Mouse (Mus musculus) C2C12 (cell line): ENCODE data around the gene Olfr1284. TPM values are rescaled to one million over a fixed set of nuclear protein-coding genes. Genes with fewer than 3 reads are reported as not detected.
"Not testable (repeated sequence)": the region's sequence is repeated elsewhere in the genome, so short reads cannot be mapped to it uniquely, and the experiment has no call there.

Experiments
- H3K27me3 ChIP-seq: one replicate; pipeline ENCODE4 v1.6.1; 2011; ENCODE audit not compliant: control insufficient read depth, insufficient read depth, insufficient read length
- H3K36me3 ChIP-seq: one replicate; pipeline ENCODE4 v1.6.1; 2011; ENCODE audit not compliant: control insufficient read depth, insufficient read depth
- H3K4me3 ChIP-seq: one replicate; pipeline ENCODE4 v1.5.1; 2011; ENCODE audit warnings: mild to moderate bottlenecking, control low read depth; ENCODE audit not compliant: poor library complexity, insufficient read depth, severe bottlenecking
- H3K79me2 ChIP-seq: one replicate; pipeline ENCODE4 v1.6.1; 2011; ENCODE audit not compliant: control insufficient read depth, insufficient read depth
- H3K79me3 ChIP-seq: one replicate; pipeline ENCODE4 v1.6.1; 2011; ENCODE audit warnings: low read depth, control low read depth
- H3ac ChIP-seq: one replicate; pipeline ENCODE3; 2011; ENCODE audit warnings: low read depth; ENCODE audit not compliant: control insufficient read depth, insufficient read length
- CEBPB ChIP-seq: IDR thresholded peaks from one replicate; pipeline ENCODE4 v1.6.1; 2011; ENCODE audit warnings: low read depth, mild to moderate bottlenecking, control low read depth, moderate library complexity
- CTCF ChIP-seq: IDR thresholded peaks from one replicate; pipeline ENCODE4 v1.5.1; 2011; ENCODE audit not compliant: control insufficient read depth, insufficient read depth, insufficient read length
- FOSL1 ChIP-seq: IDR thresholded peaks from one replicate; pipeline ENCODE4 v1.8.0; 2011; ENCODE audit warnings: mild to moderate bottlenecking, low read length; ENCODE audit not compliant: poor library complexity, insufficient read depth, severe bottlenecking
- MAX ChIP-seq: IDR thresholded peaks from one replicate; pipeline ENCODE4 v1.6.1; 2011; ENCODE audit warnings: mild to moderate bottlenecking, control low read depth
- MYOD1 ChIP-seq: IDR thresholded peaks from one replicate; pipeline ENCODE4 v1.6.1; 2011; ENCODE audit warnings: low read depth; ENCODE audit not compliant: control insufficient read depth, insufficient read length
- MYOG ChIP-seq: IDR thresholded peaks from one replicate; pipeline ENCODE4 v1.6.1; 2011; ENCODE audit not compliant: control insufficient read depth, insufficient read length; ENCODE audit errors: extremely low read depth
- USF1 ChIP-seq: IDR thresholded peaks from one replicate; pipeline ENCODE4 v1.6.1; 2011; ENCODE audit warnings: low read depth, mild to moderate bottlenecking, control low read depth, moderate library complexity
- long read RNA-seq, 2 experiments: library from polyadenylated mRNA; unstranded; transcript quantifications; one replicate each; pipeline ENCODE4 v2.0.0; 2019 to 2020
- polyA plus RNA-seq: library from polyadenylated mRNA; unstranded; fragments of >200 nt; fragmentation: generic; extraction: Trizol; gene quantifications from one replicate; pipeline ENCODE4 v1.2.1, GENCODE M21; 2012; ENCODE audit warnings: missing spikeins

The Olfr1284 gene
- polyA plus RNA-seq, result not detected
- long read RNA-seq, experiment 1, result 0 reads
- long read RNA-seq, experiment 2, result 0 reads

DNA sequence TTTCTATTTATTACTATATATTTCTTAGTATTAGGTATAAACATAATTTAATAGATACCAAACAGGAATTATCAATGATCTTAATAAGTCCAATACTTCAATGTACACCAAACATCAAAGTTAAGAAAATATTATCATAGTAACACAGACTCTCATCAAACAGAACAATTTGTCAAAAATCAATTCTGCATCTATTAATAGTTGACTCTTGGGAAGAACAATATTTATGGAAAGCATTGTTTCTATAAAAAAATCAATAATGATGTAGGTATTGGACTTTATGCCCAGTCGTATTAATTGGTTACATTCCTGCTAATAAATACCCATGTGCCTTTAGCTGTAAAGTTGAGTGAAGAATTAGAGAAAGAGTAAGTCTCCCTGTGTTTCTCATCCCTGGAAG, at the start of gene Olfr1284:
Olfr1284 (plus strand) TSS at position 301 of the 400 bp plus-strand sequence.
- Histone ChIP-seq H3K79me2 (no peaks in the 10 kb centered on the region), H3K36me3 (no peaks in the 10 kb centered on the region), H3K79me3 (no peaks in the 10 kb centered on the region), H3K4me3 (no peak within 1 kb of the TSS), H3K27me3 (no peaks in the 10 kb centered on the region), H3ac (no peak within 1 kb of the TSS)
- TF ChIP-seq USF1 (no peak), FOSL1 (no peak), MYOD1 (no peak), MAX (no peak), CEBPB (no peak), MYOG (no peak), CTCF (no peak)

DNA sequence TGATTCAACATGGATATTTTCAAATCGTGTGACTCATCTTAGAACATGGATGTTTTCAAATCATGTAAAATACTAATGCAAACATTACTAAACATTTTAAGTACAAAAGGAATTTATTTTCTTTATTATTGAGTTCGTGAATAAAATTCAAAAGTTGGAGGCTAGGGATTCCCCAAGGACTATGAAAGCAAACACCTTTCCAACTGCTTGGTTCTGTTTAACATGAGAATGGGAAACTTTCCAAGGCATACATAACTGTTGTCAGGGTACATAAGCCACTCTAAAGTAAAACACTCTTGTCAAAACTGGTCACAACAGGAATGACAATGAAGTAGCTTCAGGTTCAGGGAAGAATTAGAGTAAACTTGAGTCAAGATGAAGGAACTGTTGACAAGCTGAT, 49.1 kb upstream of the Olfr1284 start, which contains the start of gene Olfr1281:
Olfr1281 (plus strand) TSS at position 301 of the 400 bp plus-strand sequence.
- H3K79me2 ChIP-seq, result no peaks in the 10 kb centered on the region
- no peak within 1 kb of the TSS for H3K4me3 ChIP-seq
- no peak within 1 kb of the TSS for H3ac ChIP-seq
- H3K27me3 ChIP-seq, result no peaks in the 10 kb centered on the region
- no peaks in the 10 kb centered on the region for H3K79me3 ChIP-seq
- no peak for TF ChIP-seq MYOD1
- no peak for TF ChIP-seq MAX
- TF ChIP-seq CEBPB, result no peak
- H3K36me3 ChIP-seq, result no peaks in the 10 kb centered on the region

DNA sequence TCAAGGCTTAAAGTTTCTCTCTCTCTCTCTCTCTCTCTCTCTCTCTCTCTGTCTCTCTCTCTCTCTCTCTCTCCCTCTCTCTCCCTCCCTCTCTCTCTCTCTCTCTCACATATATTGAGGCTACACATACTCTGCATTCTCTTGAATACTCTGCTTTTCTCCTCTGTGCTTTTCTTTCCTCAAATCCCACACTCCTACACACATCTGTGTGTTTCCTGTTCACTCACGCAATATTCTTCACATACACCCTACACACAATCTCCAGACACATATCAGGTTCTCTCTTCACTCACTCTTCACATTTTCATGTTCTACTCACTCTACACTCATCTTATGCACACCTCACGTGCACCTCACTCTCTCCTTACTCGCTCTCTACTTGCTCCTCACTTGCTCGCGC, 41.6 kb upstream of the Olfr1284 start:
- H3K79me2 ChIP-seq, H3K4me3 ChIP-seq, H3ac ChIP-seq, H3K27me3 ChIP-seq, H3K36me3 ChIP-seq, H3K79me3 ChIP-seq: not testable (repeated sequence)

DNA sequence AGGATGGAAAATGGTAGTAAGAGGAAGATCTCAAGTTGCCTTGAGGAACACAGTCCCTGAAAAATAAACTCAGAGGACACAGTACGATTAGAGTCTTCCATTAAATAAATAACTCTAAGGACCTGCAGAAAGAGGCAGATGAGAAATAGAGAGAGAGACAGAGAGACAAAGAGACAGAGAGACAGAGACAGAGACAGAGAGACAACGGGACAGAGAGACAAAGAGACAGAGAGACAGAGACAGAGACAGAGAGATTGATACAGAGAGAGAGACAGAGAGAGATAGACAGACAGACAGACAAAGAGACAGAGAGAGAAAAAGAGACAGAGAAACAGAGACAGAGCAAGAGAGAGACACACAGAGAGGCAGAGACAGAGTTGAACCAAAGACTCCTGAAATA, 39.3 kb upstream of the Olfr1284 start, which contains the start of gene Olfr1282:
Olfr1282 (minus strand) TSS at position 101 of the 400 bp plus-strand sequence.
- H3ac ChIP-seq, result no peak within 1 kb of the TSS
- TF ChIP-seq CTCF (no peak), MYOD1 (no peak), MAX (no peak), CEBPB (no peak), MYOG (no peak), FOSL1 (no peak), USF1 (no peak)
- H3K79me2 ChIP-seq, result no peaks in the 10 kb centered on the region
- no peaks in the 10 kb centered on the region for H3K36me3 ChIP-seq
- H3K79me3 ChIP-seq, result no peaks in the 10 kb centered on the region
- no peak within 1 kb of the TSS for H3K4me3 ChIP-seq
- no peaks in the 10 kb centered on the region for H3K27me3 ChIP-seq

DNA sequence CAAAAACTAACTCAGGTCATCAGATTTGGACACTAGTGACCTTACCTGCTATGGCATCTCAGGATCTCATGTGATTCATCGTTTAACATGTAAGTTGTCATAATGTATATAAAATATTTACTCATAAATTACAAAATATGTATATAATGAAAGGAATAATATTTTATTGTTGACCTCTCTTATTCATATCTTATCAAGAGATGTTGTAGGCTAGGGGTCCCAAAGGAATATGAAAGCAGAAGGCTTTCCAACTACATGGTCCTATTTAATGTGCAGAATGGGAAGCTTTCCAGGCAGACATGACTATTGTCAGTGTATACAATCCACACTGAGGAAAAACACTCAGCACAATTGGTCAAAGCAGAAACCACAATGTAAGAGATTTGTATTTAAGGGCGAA, 8.8 kb upstream of the Olfr1284 start, which contains the start of gene Olfr1283:
Olfr1283 (plus strand) TSS at position 301 of the 400 bp plus-strand sequence.
- Histone ChIP-seq H3K4me3 (no peak within 1 kb of the TSS), H3ac (no peak within 1 kb of the TSS), H3K27me3 (no peaks in the 10 kb centered on the region), H3K79me3 (no peaks in the 10 kb centered on the region), H3K79me2 (no peaks in the 10 kb centered on the region), H3K36me3 (no peaks in the 10 kb centered on the region)
- TF ChIP-seq FOSL1 (no peak), MYOD1 (no peak), CEBPB (no peak), CTCF (no peak), MYOG (no peak)

DNA sequence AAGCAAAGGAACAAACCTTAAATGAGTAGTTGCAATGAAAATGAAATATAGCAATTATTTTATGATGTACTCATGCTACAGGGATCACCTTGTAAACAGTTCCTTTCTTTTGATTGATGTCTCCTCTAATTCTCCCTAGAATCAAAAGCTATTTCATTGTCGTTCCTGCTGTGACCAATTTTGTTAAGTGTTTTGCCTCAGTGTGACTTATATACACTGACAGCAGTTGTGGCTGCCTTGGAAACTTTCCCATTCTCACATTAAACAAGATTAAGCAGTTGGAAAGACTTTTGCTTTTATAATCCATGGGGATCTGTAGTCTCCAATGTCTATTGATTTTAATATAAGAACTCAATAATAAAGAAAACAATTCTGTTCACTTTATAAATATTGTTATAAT, 47.6 kb downstream of the Olfr1284 start, which contains the start of gene Olfr1286:
Olfr1286 (minus strand) TSS at position 185 of the 400 bp plus-strand sequence.
- Histone ChIP-seq H3K79me3 (no peaks in the 10 kb centered on the region), H3K27me3 (no peaks in the 10 kb centered on the region)
- no peak for TF ChIP-seq CEBPB
- TF ChIP-seq MYOD1, result no peak
- no peak for TF ChIP-seq MAX
- no peak for TF ChIP-seq CTCF
- TF ChIP-seq USF1, result no peak
- TF ChIP-seq MYOG, result no peak
- TF ChIP-seq FOSL1, result no peak

More for the DNA sequence above, 47.6 kb downstream of the Olfr1284 start, which contains the start of gene Olfr1286:
- Histone ChIP-seq H3K4me3 (no peak within 1 kb of the TSS), H3K79me2 (no peaks in the 10 kb centered on the region), H3ac (no peak within 1 kb of the TSS), H3K36me3 (no peaks in the 10 kb centered on the region)

Other genes with a start within 250 kb of the Olfr1284 start
- gene Gm15130, start 222.6 kb upstream of the Olfr1284 start, polyA plus RNA-seq, result not detected
- not detected for gene 4930430A15Rik, start 145.9 kb upstream of the Olfr1284 start, polyA plus RNA-seq
- gene Olfr1275, start 140.2 kb upstream of the Olfr1284 start, polyA plus RNA-seq, result not detected
- not detected for gene Olfr1276, start 121.0 kb upstream of the Olfr1284 start, polyA plus RNA-seq
- not detected for gene Olfr1277, start 101.4 kb upstream of the Olfr1284 start, polyA plus RNA-seq
- not detected for gene Olfr1278, start 85.4 kb upstream of the Olfr1284 start, polyA plus RNA-seq
- not detected for gene Olfr1279, start 74.9 kb upstream of the Olfr1284 start, polyA plus RNA-seq
- gene Olfr1280, start 61.5 kb upstream of the Olfr1284 start, polyA plus RNA-seq, result not detected
- not detected for gene Olfr1281, start 49.0 kb upstream of the Olfr1284 start, polyA plus RNA-seq
- gene Olfr1282, start 39.4 kb upstream of the Olfr1284 start, polyA plus RNA-seq, result not detected
- not detected for gene Olfr1283, start 8.7 kb upstream of the Olfr1284 start, polyA plus RNA-seq
- gene Olfr1286, start 47.6 kb downstream of the Olfr1284 start, polyA plus RNA-seq, result not detected
- not detected for gene Olfr1287, start 73.6 kb downstream of the Olfr1284 start, polyA plus RNA-seq
- gene Olfr1288, start 98.6 kb downstream of the Olfr1284 start, polyA plus RNA-seq, result not detected
- gene Olfr1289, start 105.3 kb downstream of the Olfr1284 start, polyA plus RNA-seq, result not detected
- not detected for gene Olfr1290, start 118.3 kb downstream of the Olfr1284 start, polyA plus RNA-seq
- not detected for gene Olfr1291-ps1, start 121.7 kb downstream of the Olfr1284 start, polyA plus RNA-seq
- gene Olfr1293-ps, start 149.7 kb downstream of the Olfr1284 start, polyA plus RNA-seq, result not detected
- gene Olfr1294, start 164.8 kb downstream of the Olfr1284 start, polyA plus RNA-seq, result not detected
- gene Olfr1295, start 194.2 kb downstream of the Olfr1284 start, polyA plus RNA-seq, result not detected